Comparison of ENCODE assay signal across 25 mouse cellular contexts in the genomic region with DNA sequence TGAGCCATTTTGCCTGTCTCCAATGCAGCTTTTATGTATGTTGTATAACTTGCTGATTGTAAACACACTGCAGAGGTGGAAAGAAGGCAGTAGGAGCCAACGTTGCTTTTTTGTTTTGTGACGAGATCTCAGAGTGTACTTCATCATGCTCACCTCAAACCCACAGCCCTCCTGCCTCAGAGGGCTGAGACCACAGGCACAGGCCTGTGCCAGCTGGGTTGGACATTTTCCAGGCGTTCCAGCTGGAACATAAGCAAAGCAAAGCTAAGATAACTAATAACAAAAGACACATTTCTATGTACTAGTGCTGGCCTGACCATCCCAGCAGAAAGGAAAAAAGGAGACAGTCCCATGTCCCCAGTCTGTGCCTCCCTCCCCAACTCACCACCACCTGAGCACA. TPM values are rescaled to one million over a fixed set of nuclear protein-coding genes. Genes with fewer than 3 reads are reported as not detected.
DNase-seq lines count a peak whose midpoint lies in the region; ATAC-seq and TF ChIP-seq lines count a peak whose summit lies in the region.
"Had no signal": no experiment of that assay in that cellular context is flagged by ENCODE, and none has a peak within 500 bp of the region (broad histone marks: within the 10 kb centered on the region; RNA-seq: fewer than 3 reads in every experiment).

No protein-coding gene starts in this region.

- no peak for DNase-seq in heart, adult 2 months
- peak; percentile 78 for DNase-seq in lung, embryonic 14.5 days
- DNase-seq in lung, postnatal 25 days (ENCODE audit: low spot score): no peak
- peak; percentile 15 for DNase-seq in Patski (ENCODE audit: low read depth, low spot score)
- peak; percentile 69 for DNase-seq in lung, postnatal 14 days
- no peak for DNase-seq in spleen, adult 12 weeks (ENCODE audit: low spot score)
- no peak for DNase-seq in embryo, embryonic 10 days (ENCODE audit: low spot score)
- DNase-seq: adrenal gland, postnatal 10 days; B cell, adult 2 months; cerebellum, adult 11-12 months; cerebellum, postnatal 25 days; gastrocnemius, postnatal 14 days; heart, adult 18-20 months; heart, postnatal 36 days; kidney, adult 11 months; kidney, postnatal 10 days; right cerebral cortex, adult 18-20 months had no signal

- TF ChIP-seq POLR2A in heart, adult 2 months (IDR thresholded peaks at IDR 0.05; ENCODE audit: insufficient read depth, low read depth, low read length): no peak

- CTCF ChIA-PET in Patski (lab: Charles Lee): no interaction called here

- peaks cover 6% of the 10 kb centered on the region; the same call in 1 of the 2 replicates for H3K4me1 ChIP-seq in heart, embryonic 15.5 days (replicated peaks)
- peaks cover 4% of the 10 kb centered on the region for H3K4me1 ChIP-seq in heart, adult 2 months (ENCODE audit: control insufficient read depth, insufficient read depth, low read length)
- H3K4me1 ChIP-seq in lung, embryonic 14.5 days (ENCODE audit: insufficient read depth): peaks cover 6% of the 10 kb centered on the region
- H3K4me1 ChIP-seq: forebrain, embryonic 13.5 days had no signal

- intact Hi-C loops in heart, adult 2 months (cut with DNase I): no loop called here

- no peak for TF ChIP-seq EP300 in heart, adult 2 months (IDR thresholded peaks at IDR 0.05; ENCODE audit: insufficient read depth, low read depth, low read length)

- WGBS in heart, embryonic 15.5 days: 24% methylated on average over 3 of the region's 3 CpGs
- 48% methylated on average over 3 of the region's 3 CpGs for WGBS in heart, adult 2 months
- WGBS in lung, embryonic 14.5 days: 20% methylated on average over 3 of the region's 3 CpGs

- TF ChIP-seq CTCF in heart, adult 2 months (IDR thresholded peaks at IDR 0.05): no peak
- TF ChIP-seq CTCF in lung, embryonic 14.5 days (IDR thresholded peaks at IDR 0.05; ENCODE audit: low read depth): no peak
- no peak for TF ChIP-seq CTCF in Patski (IDR thresholded peaks at IDR 0.05)

- H3K4me2 ChIP-seq in heart, embryonic 15.5 days: no peak overlapping the region
- H3K4me2 ChIP-seq in lung, embryonic 14.5 days: no peak overlapping the region
- H3K4me2 ChIP-seq: forebrain, embryonic 13.5 days; hindbrain, embryonic 14.5 days; liver, embryonic 11.5 days had no signal

- POLR2A ChIA-PET in Patski (lab: Charles Lee): interaction anchor here (0.9 kb wide), 1 partner anchor 17 kb away, joined by 3 read pairs; no protein-coding TSS in a partner anchor

- no peaks in the 10 kb centered on the region for H3K9me3 ChIP-seq in heart, embryonic 15.5 days (replicated peaks)
- no peaks in the 10 kb centered on the region for H3K9me3 ChIP-seq in lung, embryonic 14.5 days (ENCODE audit: low read depth, low read length)
- H3K9me3 ChIP-seq: forebrain, embryonic 13.5 days had no signal

- peak overlapping the region; percentile 31; the same call in 1 of the 2 replicates for H3K27ac ChIP-seq in heart, embryonic 15.5 days
- no peak overlapping the region for H3K27ac ChIP-seq in heart, adult 2 months
- H3K27ac ChIP-seq in lung, embryonic 14.5 days (ENCODE audit: low read depth): peak overlapping the region; percentile 46; the same call in 1 of the 2 replicates
- H3K27ac ChIP-seq: forebrain, embryonic 13.5 days; hindbrain, embryonic 14.5 days; layer of hippocampus, adult 2 months had no signal

- in situ Hi-C loops in Patski (cut with MboI; ENCODE audit: low pct_unique_long_range_greater_than_20kb): loop anchor here (5.0 kb wide), 1 partner anchor 38 kb away; a partner anchor contains a TSS

- no peaks in the 10 kb centered on the region for H3K79me2 ChIP-seq in heart, adult 2 months (replicated peaks; ENCODE audit: control insufficient read depth, insufficient read depth, low read length)

- no peaks in the 10 kb centered on the region for H3K27me3 ChIP-seq in heart, embryonic 15.5 days
- H3K27me3 ChIP-seq in heart, adult 2 months (ENCODE audit: control insufficient read depth, insufficient read depth, low read length): no peaks in the 10 kb centered on the region
- no peaks in the 10 kb centered on the region for H3K27me3 ChIP-seq in lung, embryonic 14.5 days (ENCODE audit: insufficient read depth, low read length)
- no peaks in the 10 kb centered on the region for H3K27me3 ChIP-seq in Patski
- H3K27me3 ChIP-seq: forebrain, embryonic 13.5 days had no signal

- no peaks in the 10 kb centered on the region for H3K36me3 ChIP-seq in heart, embryonic 15.5 days
- no peaks in the 10 kb centered on the region for H3K36me3 ChIP-seq in heart, adult 2 months (ENCODE audit: control insufficient read depth, insufficient read depth, low read length)
- H3K36me3 ChIP-seq in lung, embryonic 14.5 days (ENCODE audit: insufficient read depth): no peaks in the 10 kb centered on the region; the same call in 1 of the 2 replicates

- no peak for ATAC-seq in heart, embryonic 15.5 days (replicated peaks; ENCODE audit: insufficient number of reproducible peaks, insufficient read depth, low FRiP score, low read depth)
- peak; percentile 74; the same call in 1 of the 2 replicates for ATAC-seq in lung, embryonic 14.5 days (ENCODE audit: insufficient read depth)
- ATAC-seq in Patski: no peak
- ATAC-seq: forebrain, embryonic 13.5 days; midbrain, embryonic 16.5 days had no signal

- no peak overlapping the region for H3K9ac ChIP-seq in heart, embryonic 15.5 days
- H3K9ac ChIP-seq in heart, adult 2 months (ENCODE audit: low read depth, low read length): no peak overlapping the region
- no peak overlapping the region for H3K9ac ChIP-seq in lung, embryonic 14.5 days
- H3K9ac ChIP-seq: forebrain, embryonic 13.5 days; hindbrain, embryonic 14.5 days had no signal

- no peak overlapping the region for H3K4me3 ChIP-seq in heart, embryonic 15.5 days
- H3K4me3 ChIP-seq in heart, adult 2 months: no peak overlapping the region
- no peak overlapping the region for H3K4me3 ChIP-seq in lung, embryonic 14.5 days (ENCODE audit: low read depth, low read length)
- H3K4me3 ChIP-seq: erythroblast, embryonic 14.5 days; forebrain, embryonic 13.5 days; layer of hippocampus, adult 2 months had no signal

RNA-seq across cellular contexts. Expression of a gene that starts 36.3 kb away (rescaled TPM):
- 3.7 and 5.2 TPM in 2 replicates for polyA plus RNA-seq in heart, embryonic 15.5 days (2015; fragmentation: Nextera tagmentation; extraction: Ambion mirVana)
- 1 to 10 TPM; 4.0 to 6.5 TPM for total RNA-seq in heart, adult 2 months (2021)
- polyA plus RNA-seq in heart, adult 2 months (2012; rRNA removed): 2.5 and 3.3 TPM in 2 replicates
- polyA plus RNA-seq in lung, embryonic 14.5 days (2014; fragmentation: Nextera tagmentation; extraction: Ambion mirVana): 4.5 TPM in 2 replicates
- 2.5 TPM for polyA plus RNA-seq in Patski (2021)
- total RNA-seq: neutrophil, adult 5-6 weeks had no signal

RNA-seq across cellular contexts. Expression of a gene that starts 47.9 kb away (rescaled TPM):
- polyA plus RNA-seq in heart, embryonic 15.5 days (2015; fragmentation: Nextera tagmentation; extraction: Ambion mirVana): 31.8 and 44.9 TPM in 2 replicates
- 10 to 100 TPM; 39.4 to 45.5 TPM for total RNA-seq in heart, adult 2 months (2021)
- 31.0 and 33.4 TPM in 2 replicates for polyA plus RNA-seq in heart, adult 2 months (2012; rRNA removed)
- 91.2 and 92.7 TPM in 2 replicates for polyA plus RNA-seq in lung, embryonic 14.5 days (2014; fragmentation: Nextera tagmentation; extraction: Ambion mirVana)
- 57.0 TPM for polyA plus RNA-seq in Patski (2021)

Comparison
In these comparisons a context has a peak if more than half of its experiments do, and no peak if none do; other contexts are left out.
1. DNase-seq: peak in lung, embryonic 14.5 days (single experiment), Patski (single experiment) and lung, postnatal 14 days (single experiment); none in heart, adult 2 months (0 of 2), lung, postnatal 25 days (single experiment), spleen, adult 12 weeks (single experiment) and embryo, embryonic 10 days (single experiment).